Mouse (Mus musculus) embryonic facial prominence, embryonic 15.5 days (tissue): Measurements from ENCODE around the gene Cdc42bpb. TPM values are rescaled to one million over a fixed set of nuclear protein-coding genes. Genes with fewer than 3 reads are reported as not detected.

Source experiments
- ATAC-seq: fragments of 200-750 bp; cut with Nextera tagmentation; 2 replicates; pipeline ENCODE4 v1.8.0; 2017; ENCODE audit warnings: low read depth, moderate TSS enrichment; ENCODE audit not compliant: insufficient number of reproducible peaks, low FRiP score, low TSS enrichment
- H3K27ac ChIP-seq: fragments of 300-500 bp; sonication (generic); replicated peaks from 2 replicates; pipeline ENCODE4 v1.5.1; 2015; ENCODE audit warnings: mild to moderate bottlenecking, inconsistent platforms
- H3K27me3 ChIP-seq: fragments of 300-500 bp; sonication (generic); 2 replicates; pipeline ENCODE4 v1.6.1; 2015; ENCODE audit warnings: inconsistent platforms
- H3K36me3 ChIP-seq: fragments of 300-500 bp; sonication (generic); 2 replicates; pipeline ENCODE4 v1.6.1; 2015; ENCODE audit warnings: mild to moderate bottlenecking, inconsistent platforms
- H3K4me1 ChIP-seq: fragments of 300-500 bp; sonication (generic); 2 replicates; pipeline ENCODE4 v1.6.1; 2015; ENCODE audit warnings: inconsistent platforms
- H3K4me2 ChIP-seq: fragments of 300-500 bp; sonication (generic); replicated peaks from 2 replicates; pipeline ENCODE4 v1.6.1; 2015; ENCODE audit warnings: mild to moderate bottlenecking, inconsistent platforms
- H3K4me3 ChIP-seq: fragments of 300-500 bp; sonication (generic); replicated peaks from 2 replicates; pipeline ENCODE4 v1.5.1; 2015; ENCODE audit warnings: mild to moderate bottlenecking, inconsistent platforms
- H3K9ac ChIP-seq: fragments of 300-500 bp; sonication (generic); 2 replicates; pipeline ENCODE4 v1.6.1; 2015; ENCODE audit warnings: inconsistent platforms
- H3K9me3 ChIP-seq: fragments of 300-500 bp; sonication (generic); replicated peaks from 2 replicates; pipeline ENCODE4 v1.6.1; 2016; ENCODE audit warnings: inconsistent platforms
- WGBS: fragments of 180-500 bp; shearing (Covaris S2); methylation state at CpG from one replicate; pipeline ENCODE4 v1.1.7; 2015; 5-methylcytosine and 5-hydroxymethylcytosine counted together
- polyA plus RNA-seq: library from polyadenylated mRNA; unstranded; fragments of >200 nt; fragmentation: Nextera tagmentation; extraction: Ambion mirVana; gene quantifications from 2 replicates; pipeline ENCODE4 v1.2.1, GENCODE M21; 2015

The Cdc42bpb gene
- polyA plus RNA-seq, 1 experiment from 2014 or later, result 33.2 TPM

- H3K4me2 ChIP-seq, result no peak overlapping the region
- ATAC-seq, result peak; percentile 34; the same call in 1 of the 2 replicates
- 80% methylated on average over 13 of the region's 13 CpGs for WGBS
- no peak overlapping the region for H3K9ac ChIP-seq
- H3K4me3 ChIP-seq, result no peak overlapping the region
- H3K27ac ChIP-seq, result 0 out of 2 replicates have a peak overlapping the region, but pooled peaks have one; percentile 17
- no peaks in the 10 kb centered on the region for H3K27me3 ChIP-seq
- H3K9me3 ChIP-seq, result no peaks in the 10 kb centered on the region
- 0 out of 2 replicates have a peak, but pooled peaks cover 5% of the 10 kb centered on the region for H3K4me1 ChIP-seq
- H3K36me3 ChIP-seq, result no peaks in the 10 kb centered on the region
These were observed 8.5 kb upstream of the Cdc42bpb start for GRCm38 (mm10) chr12:111385883-111386641.

GRCm38 (mm10) chr12:111378812-111379211 lies 1.3 kb upstream of the Cdc42bpb start:
- WGBS, result 72% methylated on average over 12 of the region's 12 CpGs
- Histone ChIP-seq H3K4me2 (peak overlapping the region; percentile 79; the same call in 1 of the 2 replicates), H3K4me1 (peaks cover 33% of the 10 kb centered on the region), H3K9ac (no peak overlapping the region), H3K27me3 (no peaks in the 10 kb centered on the region), H3K36me3 (no peaks in the 10 kb centered on the region), H3K4me3 (no peak overlapping the region), H3K9me3 (no peaks in the 10 kb centered on the region), H3K27ac (no peak overlapping the region)
- ATAC-seq, result no peak

GRCm38 (mm10) chr12:111377986-111378490 lies 520 bp upstream of the Cdc42bpb start:
- WGBS, result under 1% methylated on average over 32 of the region's 32 CpGs
- peak overlapping the region; percentile 93 for H3K27ac ChIP-seq
- H3K4me1 ChIP-seq, result peaks cover 38% of the 10 kb centered on the region
- peak overlapping the region; percentile 79 for H3K4me2 ChIP-seq
- peak overlapping the region; percentile 97 for H3K9ac ChIP-seq
- H3K4me3 ChIP-seq, result peak overlapping the region; percentile 99
- ATAC-seq, result peak; percentile 55
- no peaks in the 10 kb centered on the region for H3K9me3 ChIP-seq
- H3K36me3 ChIP-seq, result no peaks in the 10 kb centered on the region
- no peaks in the 10 kb centered on the region for H3K27me3 ChIP-seq

GRCm38 (mm10) chr12:111376826-111377331 lies 639 bp downstream of the Cdc42bpb start:
- no peaks in the 10 kb centered on the region for H3K9me3 ChIP-seq
- no peaks in the 10 kb centered on the region for H3K36me3 ChIP-seq
- peaks cover 39% of the 10 kb centered on the region for H3K4me1 ChIP-seq
- under 1% methylated on average over 46 of the region's 49 CpGs for WGBS
- H3K9ac ChIP-seq, result peak overlapping the region; percentile 97
- H3K4me2 ChIP-seq, result peak overlapping the region; percentile 79
- no peaks in the 10 kb centered on the region for H3K27me3 ChIP-seq
- peak; percentile 8 for ATAC-seq
- H3K27ac ChIP-seq, result peak overlapping the region; percentile 93
- H3K4me3 ChIP-seq, result peak overlapping the region; percentile 99

GRCm38 (mm10) chr12:111376053-111376452 lies 1.5 kb downstream of the Cdc42bpb start:
- Histone ChIP-seq H3K36me3 (no peaks in the 10 kb centered on the region), H3K27me3 (no peaks in the 10 kb centered on the region), H3K9ac (peak overlapping the region; percentile 33; the same call in 1 of the 2 replicates), H3K27ac (peak overlapping the region; percentile 93), H3K4me3 (peak overlapping the region; percentile 99), H3K9me3 (no peaks in the 10 kb centered on the region), H3K4me2 (peak overlapping the region; percentile 79), H3K4me1 (peaks cover 41% of the 10 kb centered on the region)
- ATAC-seq, result no peak
- 17% methylated on average over 6 of the region's 6 CpGs for WGBS

GRCm38 (mm10) chr12:111375559-111375958 lies 2.0 kb downstream of the Cdc42bpb start:
- Histone ChIP-seq H3K9me3 (no peaks in the 10 kb centered on the region), H3K9ac (peak overlapping the region; percentile 33; the same call in 1 of the 2 replicates), H3K36me3 (no peaks in the 10 kb centered on the region), H3K27ac (peak overlapping the region; percentile 93), H3K4me1 (peaks cover 42% of the 10 kb centered on the region), H3K4me2 (peak overlapping the region; percentile 79), H3K4me3 (peak overlapping the region; percentile 99), H3K27me3 (no peaks in the 10 kb centered on the region)
- WGBS, result 50% methylated on average over 12 of the region's 12 CpGs
- ATAC-seq, result no peak

- peak overlapping the region; percentile 53; the same call in 1 of the 2 replicates for H3K27ac ChIP-seq
- peak overlapping the region; percentile 99; the same call in 1 of the 2 replicates for H3K4me3 ChIP-seq
- peak overlapping the region; percentile 79 for H3K4me2 ChIP-seq
- no peak overlapping the region for H3K9ac ChIP-seq
- ATAC-seq, result no peak
- peaks cover 48% of the 10 kb centered on the region for H3K4me1 ChIP-seq
- H3K9me3 ChIP-seq, result no peaks in the 10 kb centered on the region
- no peaks in the 10 kb centered on the region for H3K36me3 ChIP-seq
- H3K27me3 ChIP-seq, result no peaks in the 10 kb centered on the region
- 39% methylated on average over 10 of the region's 10 CpGs for WGBS
These were observed 2.8 kb downstream of the Cdc42bpb start for GRCm38 (mm10) chr12:111374727-111375126.

GRCm38 (mm10) chr12:111373411-111373810 lies 4.1 kb downstream of the Cdc42bpb start:
- H3K4me3 ChIP-seq, result no peak overlapping the region
- no peaks in the 10 kb centered on the region for H3K36me3 ChIP-seq
- H3K27me3 ChIP-seq, result no peaks in the 10 kb centered on the region
- peaks cover 58% of the 10 kb centered on the region for H3K4me1 ChIP-seq
- no peak overlapping the region for H3K9ac ChIP-seq
- no peak overlapping the region for H3K27ac ChIP-seq
- H3K4me2 ChIP-seq, result no peak overlapping the region
- H3K9me3 ChIP-seq, result no peaks in the 10 kb centered on the region
- ATAC-seq, result no peak
- WGBS, result 74% methylated on average over 6 of the region's 6 CpGs

- Histone ChIP-seq H3K4me3 (no peak overlapping the region), H3K27ac (no peak overlapping the region), H3K36me3 (no peaks in the 10 kb centered on the region), H3K9ac (no peak overlapping the region), H3K4me1 (peaks cover 68% of the 10 kb centered on the region), H3K27me3 (no peaks in the 10 kb centered on the region), H3K9me3 (no peaks in the 10 kb centered on the region), H3K4me2 (no peak overlapping the region)
- no peak for ATAC-seq
- 85% methylated on average over 7 of the region's 7 CpGs for WGBS
These were observed 5.6 kb downstream of the Cdc42bpb start for GRCm38 (mm10) chr12:111371905-111372304.

- H3K36me3 ChIP-seq, result no peaks in the 10 kb centered on the region
- H3K27ac ChIP-seq, result no peak overlapping the region
- H3K27me3 ChIP-seq, result no peaks in the 10 kb centered on the region
- no peak overlapping the region for H3K9ac ChIP-seq
- H3K9me3 ChIP-seq, result no peaks in the 10 kb centered on the region
- peaks cover 67% of the 10 kb centered on the region for H3K4me1 ChIP-seq
- no peak overlapping the region for H3K4me3 ChIP-seq
- 47% methylated on average over 4 of the region's 4 CpGs for WGBS
- H3K4me2 ChIP-seq, result no peak overlapping the region
- no peak for ATAC-seq
These were observed 7.3 kb downstream of the Cdc42bpb start for GRCm38 (mm10) chr12:111370249-111370648.

- ATAC-seq, result no peak
- H3K4me1 ChIP-seq, result peaks cover 62% of the 10 kb centered on the region
- WGBS, result 67% methylated on average over 7 of the region's 7 CpGs
- no peaks in the 10 kb centered on the region for H3K36me3 ChIP-seq
- H3K27ac ChIP-seq, result peak overlapping the region; percentile 51
- H3K4me3 ChIP-seq, result no peak overlapping the region
- H3K4me2 ChIP-seq, result no peak overlapping the region; the same call in 1 of the 2 replicates
- no peaks in the 10 kb centered on the region for H3K9me3 ChIP-seq
- H3K27me3 ChIP-seq, result no peaks in the 10 kb centered on the region
- no peak overlapping the region for H3K9ac ChIP-seq
These were observed 10.5 kb downstream of the Cdc42bpb start for GRCm38 (mm10) chr12:111367065-111367464.
